Mouse (Mus musculus): Measurements from ENCODE around the gene Pum3. TPM values are rescaled to one million over a fixed set of nuclear protein-coding genes. Genes with fewer than 3 reads are reported as not detected.
"Not testable (repeated sequence)": the region's sequence is repeated elsewhere in the genome, so short reads cannot be mapped to it uniquely, and the experiment has no call there.

Gene Pum3
- polyA plus RNA-seq, 1 experiment: 33.1 TPM

GRCm38 (mm10) chr19:27392431-27392830 is 37.2 kb downstream of the Pum3 start:
- TF ChIP-seq POLR2A (IDR thresholded peaks at IDR 0.05; ENCODE audit: borderline replicate concordance, extremely low read depth, insufficient read depth, insufficient read length, poor library complexity, severe bottlenecking): no peak
- TF ChIP-seq CTCF (IDR thresholded peaks at IDR 0.05; ENCODE audit: borderline replicate concordance, extremely low read depth, insufficient read depth, insufficient read length): no peak
- DNase-seq (ENCODE audit: low read depth): no peak

- no peak for DNase-seq (ENCODE audit: low read depth)
- TF ChIP-seq POLR2A (IDR thresholded peaks at IDR 0.05; ENCODE audit: borderline replicate concordance, extremely low read depth, insufficient read depth, insufficient read length, poor library complexity, severe bottlenecking): no peak
- no peak for TF ChIP-seq CTCF (IDR thresholded peaks at IDR 0.05; ENCODE audit: borderline replicate concordance, extremely low read depth, insufficient read depth, insufficient read length)
Observed at GRCm38 (mm10) chr19:27391344-27391743, 38.3 kb downstream of the Pum3 start.

GRCm38 (mm10) chr19:27389566-27389965 is 40.1 kb downstream of the Pum3 start:
- not testable (repeated sequence) for DNase-seq (ENCODE audit: low read depth)

GRCm38 (mm10) chr19:27385304-27385703 is 44.3 kb downstream of the Pum3 start:
- no peak for DNase-seq (ENCODE audit: low read depth)
- TF ChIP-seq POLR2A (IDR thresholded peaks at IDR 0.05; ENCODE audit: borderline replicate concordance, extremely low read depth, insufficient read depth, insufficient read length, poor library complexity, severe bottlenecking): no peak
- TF ChIP-seq CTCF (IDR thresholded peaks at IDR 0.05; ENCODE audit: borderline replicate concordance, extremely low read depth, insufficient read depth, insufficient read length): no peak

GRCm38 (mm10) chr19:27383266-27383665 is 46.4 kb downstream of the Pum3 start:
- no peak for DNase-seq (ENCODE audit: low read depth)
- TF ChIP-seq POLR2A (IDR thresholded peaks at IDR 0.05; ENCODE audit: borderline replicate concordance, extremely low read depth, insufficient read depth, insufficient read length, poor library complexity, severe bottlenecking): no peak

GRCm38 (mm10) chr19:27382131-27382530 is 47.5 kb downstream of the Pum3 start:
- no peak for TF ChIP-seq CTCF (IDR thresholded peaks at IDR 0.05; ENCODE audit: borderline replicate concordance, extremely low read depth, insufficient read depth, insufficient read length)
- TF ChIP-seq POLR2A (IDR thresholded peaks at IDR 0.05; ENCODE audit: borderline replicate concordance, extremely low read depth, insufficient read depth, insufficient read length, poor library complexity, severe bottlenecking): no peak
- DNase-seq (ENCODE audit: low read depth): peak; percentile 50

- no peak for DNase-seq (ENCODE audit: low read depth)
- no peak for TF ChIP-seq POLR2A (IDR thresholded peaks at IDR 0.05; ENCODE audit: borderline replicate concordance, extremely low read depth, insufficient read depth, insufficient read length, poor library complexity, severe bottlenecking)
- TF ChIP-seq CTCF (IDR thresholded peaks at IDR 0.05; ENCODE audit: borderline replicate concordance, extremely low read depth, insufficient read depth, insufficient read length): no peak
Observed at GRCm38 (mm10) chr19:27379712-27380401, 49.8 kb downstream of the Pum3 start.

GRCm38 (mm10) chr19:27370784-27371183 is 58.8 kb downstream of the Pum3 start:
- no peak for DNase-seq (ENCODE audit: low read depth)
- no peak for TF ChIP-seq CTCF (IDR thresholded peaks at IDR 0.05; ENCODE audit: borderline replicate concordance, extremely low read depth, insufficient read depth, insufficient read length)
- no peak for TF ChIP-seq POLR2A (IDR thresholded peaks at IDR 0.05; ENCODE audit: borderline replicate concordance, extremely low read depth, insufficient read depth, insufficient read length, poor library complexity, severe bottlenecking)

GRCm38 (mm10) chr19:27370174-27370573 is 59.5 kb downstream of the Pum3 start:
- no peak for DNase-seq (ENCODE audit: low read depth)
- no peak for TF ChIP-seq CTCF (IDR thresholded peaks at IDR 0.05; ENCODE audit: borderline replicate concordance, extremely low read depth, insufficient read depth, insufficient read length)

- no peak for DNase-seq (ENCODE audit: low read depth)
- TF ChIP-seq CTCF (IDR thresholded peaks at IDR 0.05; ENCODE audit: borderline replicate concordance, extremely low read depth, insufficient read depth, insufficient read length): no peak
- no peak for TF ChIP-seq POLR2A (IDR thresholded peaks at IDR 0.05; ENCODE audit: borderline replicate concordance, extremely low read depth, insufficient read depth, insufficient read length, poor library complexity, severe bottlenecking)
Observed at GRCm38 (mm10) chr19:27369461-27370135, 60.0 kb downstream of the Pum3 start.

GRCm38 (mm10) chr19:27366113-27366746 is 63.4 kb downstream of the Pum3 start:
- TF ChIP-seq POLR2A (IDR thresholded peaks at IDR 0.05; ENCODE audit: borderline replicate concordance, extremely low read depth, insufficient read depth, insufficient read length, poor library complexity, severe bottlenecking) (no peak), CTCF (IDR thresholded peaks at IDR 0.05; ENCODE audit: borderline replicate concordance, extremely low read depth, insufficient read depth, insufficient read length) (no peak)
- DNase-seq (ENCODE audit: low read depth): no peak

- TF ChIP-seq CTCF (IDR thresholded peaks at IDR 0.05; ENCODE audit: borderline replicate concordance, extremely low read depth, insufficient read depth, insufficient read length) (no peak), POLR2A (IDR thresholded peaks at IDR 0.05; ENCODE audit: borderline replicate concordance, extremely low read depth, insufficient read depth, insufficient read length, poor library complexity, severe bottlenecking) (no peak)
- DNase-seq (ENCODE audit: low read depth): peak; percentile 73
Observed at GRCm38 (mm10) chr19:27364521-27364931, 65.1 kb downstream of the Pum3 start.

All from brain, embryonic 14.5 days (tissue).